Mouse (Mus musculus) thymus, postnatal 4 days (tissue): ENCODE measurements around the gene Cdc42.
A peak's percentile ranks its signal among the peaks of the same experiment; 100 is the strongest.

Source experiments
- DNase-seq: peaks from one replicate; pipeline ENCODE4 v3.0.0; 2021

Cdc42 gene

DNA sequence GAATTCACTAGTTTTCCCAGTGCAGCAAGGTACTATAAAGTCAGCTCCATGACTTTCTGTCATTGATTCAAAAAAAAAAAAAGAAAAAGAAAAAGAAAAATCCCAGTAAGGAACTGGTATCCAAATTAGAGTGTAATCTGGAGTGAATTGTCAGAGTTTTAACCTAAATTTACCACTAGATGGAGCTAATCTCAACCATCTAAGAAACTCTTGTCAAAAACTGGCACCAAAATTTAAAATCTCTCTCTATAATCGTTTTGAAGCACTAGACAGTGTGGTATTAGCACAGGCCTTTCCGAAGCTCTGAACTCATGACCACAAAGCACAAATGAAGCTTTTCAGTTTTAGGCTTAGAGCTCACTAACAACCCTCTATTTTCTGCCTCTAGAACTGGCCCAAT, 44.0 kb downstream of the Cdc42 start:
- no peak for DNase-seq

DNA sequence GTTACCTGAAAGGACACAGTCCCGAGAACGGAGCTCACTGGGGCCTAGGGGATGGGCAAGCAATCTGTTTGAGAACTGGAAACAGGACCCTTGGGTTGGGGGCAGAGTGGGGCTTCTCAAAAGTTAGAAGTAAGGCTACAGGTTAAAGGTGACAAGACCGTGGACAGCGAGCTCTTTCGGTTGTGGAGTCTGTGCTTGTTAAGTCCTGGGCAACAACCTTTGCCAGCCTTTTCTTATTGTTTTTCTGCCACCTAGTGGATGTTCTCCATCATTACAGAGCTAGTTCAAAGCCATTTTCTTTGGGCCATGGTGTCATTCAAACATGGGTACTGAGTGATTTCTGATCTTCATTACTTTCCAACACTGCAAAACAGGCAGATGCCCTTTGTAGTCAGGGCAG, 49.1 kb downstream of the Cdc42 start:
- peak; percentile 25 for DNase-seq

GRCm38 (mm10) chr4:137306991-137307706, 50.4 kb downstream of the Cdc42 start:
- no peak for DNase-seq

DNA sequence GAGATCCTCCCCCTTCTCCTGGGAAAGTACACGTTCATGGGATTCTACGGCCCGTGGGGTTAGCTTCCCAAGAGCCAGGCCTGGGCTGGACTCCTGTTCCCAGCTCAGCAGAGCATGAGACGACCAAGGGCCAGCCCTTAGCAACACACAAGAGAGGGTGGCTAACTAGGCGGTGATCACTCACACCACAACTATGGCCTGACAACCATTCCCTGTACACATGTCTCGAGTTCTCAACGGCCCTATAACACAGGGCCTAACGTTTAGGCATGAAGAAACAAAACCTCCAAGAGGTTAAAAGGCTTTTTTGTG, 51.0 kb downstream of the Cdc42 start:
- DNase-seq = no peak

GRCm38 (mm10) chr4:137305831-137306576, 51.5 kb downstream of the Cdc42 start:
- no peak for DNase-seq

GRCm38 (mm10) chr4:137305066-137305465, 52.5 kb downstream of the Cdc42 start:
- no peak for DNase-seq

DNA sequence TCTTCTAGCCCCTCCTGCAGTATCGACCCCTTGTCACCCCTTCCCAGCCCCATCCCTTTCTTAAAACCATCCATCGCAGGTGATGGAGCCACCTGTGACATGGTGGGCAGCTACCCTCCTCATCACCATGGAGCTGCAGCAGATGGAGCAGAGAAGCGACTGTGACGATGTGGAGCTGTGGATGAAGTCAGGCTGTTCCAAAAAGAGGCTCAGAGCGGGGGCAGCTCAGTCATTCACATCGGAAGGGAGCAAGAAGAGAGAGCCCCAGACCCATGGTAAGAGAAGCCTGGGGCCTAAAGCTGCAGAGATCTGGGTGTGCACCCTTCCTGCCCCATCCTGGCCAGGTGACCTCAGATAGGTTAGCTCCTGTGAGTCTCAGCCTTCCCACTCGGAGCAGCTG, 53.4 kb downstream of the Cdc42 start:
- no peak for DNase-seq

GRCm38 (mm10) chr4:137301635-137302034, 55.9 kb downstream of the Cdc42 start:
- DNase-seq = no peak

- no peak for DNase-seq
Observed at GRCm38 (mm10) chr4:137300227-137300626, 57.3 kb downstream of the Cdc42 start.

GRCm38 (mm10) chr4:137298406-137298805, 59.1 kb downstream of the Cdc42 start:
- no peak for DNase-seq

DNA sequence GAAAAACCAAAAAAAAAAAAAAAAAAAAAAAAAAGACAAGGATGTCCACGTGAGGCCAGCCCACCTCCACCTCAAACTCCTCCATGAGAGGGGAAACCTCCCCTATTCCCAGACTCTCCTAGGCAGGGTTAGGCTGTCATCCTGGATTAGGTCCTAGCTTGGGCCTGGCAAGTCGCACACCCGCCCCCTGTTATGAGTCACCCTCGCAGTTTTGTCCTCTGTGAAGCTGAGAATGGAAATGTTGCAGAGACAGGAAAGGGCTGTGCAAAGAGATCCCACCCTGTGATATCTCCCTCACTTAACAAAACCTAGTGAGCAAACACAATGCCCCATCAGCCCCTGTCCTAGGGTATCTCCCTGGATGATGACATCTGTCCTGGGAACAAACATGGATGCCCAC, 59.9 kb downstream of the Cdc42 start:
- no peak for DNase-seq

GRCm38 (mm10) chr4:137294951-137295350, 62.6 kb downstream of the Cdc42 start:
- DNase-seq = no peak

- no peak for DNase-seq
Observed at GRCm38 (mm10) chr4:137294474-137294873, 63.0 kb downstream of the Cdc42 start.

DNA sequence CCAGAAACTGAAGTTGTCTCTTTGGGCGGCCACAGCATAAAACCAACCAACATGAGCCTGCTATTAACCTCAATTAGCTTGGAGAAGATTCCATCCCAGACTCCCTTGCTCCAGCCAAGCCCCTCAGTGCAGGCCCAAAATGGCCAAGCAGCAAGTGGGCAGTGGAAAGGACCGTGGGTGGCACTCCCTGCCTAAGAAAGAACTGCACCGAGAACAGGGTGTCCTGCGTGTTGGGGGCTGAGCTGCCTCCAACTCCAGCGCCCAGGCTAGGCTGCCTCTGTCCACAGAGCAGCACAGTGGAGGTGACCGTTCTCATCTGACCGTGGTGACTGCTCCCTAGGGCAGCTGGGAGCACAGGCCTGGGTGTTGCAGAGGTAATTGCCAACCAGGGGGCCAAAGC, 63.5 kb downstream of the Cdc42 start:
- DNase-seq = no peak

DNA sequence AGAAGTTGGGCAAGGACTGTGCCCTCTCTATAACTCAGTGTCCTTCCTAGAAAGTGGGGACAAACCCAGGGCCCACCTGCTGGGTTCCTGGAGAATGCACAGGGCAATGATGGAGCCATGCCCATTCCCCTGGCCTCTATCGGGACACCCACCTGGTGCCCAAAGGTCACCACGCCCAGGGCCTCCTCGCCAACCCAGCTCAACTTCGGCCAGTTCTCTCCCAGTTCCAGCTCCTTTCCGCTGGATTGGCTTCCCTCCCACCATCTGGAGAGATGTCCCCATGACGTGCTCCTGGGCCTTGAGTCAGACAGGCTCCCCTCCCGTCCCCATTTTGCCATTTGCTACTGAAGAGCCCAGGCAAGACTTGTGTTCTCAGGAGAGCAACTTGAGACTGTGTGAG, 64.9 kb downstream of the Cdc42 start:
- no peak for DNase-seq

DNA sequence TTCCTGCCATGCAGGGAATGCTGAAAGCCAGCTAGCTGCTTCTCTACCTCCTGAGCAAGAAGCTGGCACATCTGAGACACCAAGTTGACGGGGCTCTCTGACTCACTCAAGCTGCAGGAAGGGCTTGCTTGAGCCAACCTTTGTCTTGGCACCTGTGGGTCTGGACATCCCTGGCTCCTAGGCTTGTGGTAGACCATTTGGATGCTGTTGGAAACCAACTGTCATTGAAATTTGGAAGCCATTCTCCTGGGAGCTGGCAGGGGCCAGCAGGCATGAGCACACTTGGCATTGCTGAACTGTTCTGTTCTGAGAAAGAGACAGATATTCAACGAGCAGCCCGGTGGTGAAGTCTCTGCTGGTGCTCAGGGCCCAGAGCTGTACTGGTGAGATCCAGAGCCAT, 67.3 kb downstream of the Cdc42 start:
- DNase-seq = no peak

DNA sequence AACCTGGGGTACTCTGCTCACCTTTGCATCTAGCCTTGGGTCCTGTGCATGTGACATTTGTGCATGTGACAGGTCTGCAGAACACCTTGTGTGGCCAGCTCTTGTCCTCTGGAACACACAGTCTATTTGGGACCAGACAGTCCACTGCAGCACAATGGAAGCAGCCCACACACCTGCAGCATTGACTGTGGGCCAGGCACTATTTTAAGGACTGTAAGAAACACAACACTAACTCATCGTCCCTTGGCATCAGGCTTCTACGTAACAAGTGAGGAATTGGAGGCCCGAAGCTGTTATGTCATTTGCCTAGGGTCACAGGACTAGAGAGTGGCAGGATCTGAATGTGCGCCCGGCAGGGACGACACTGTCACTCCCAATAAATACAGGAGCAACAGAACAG, 67.8 kb downstream of the Cdc42 start:
- no peak for DNase-seq

DNA sequence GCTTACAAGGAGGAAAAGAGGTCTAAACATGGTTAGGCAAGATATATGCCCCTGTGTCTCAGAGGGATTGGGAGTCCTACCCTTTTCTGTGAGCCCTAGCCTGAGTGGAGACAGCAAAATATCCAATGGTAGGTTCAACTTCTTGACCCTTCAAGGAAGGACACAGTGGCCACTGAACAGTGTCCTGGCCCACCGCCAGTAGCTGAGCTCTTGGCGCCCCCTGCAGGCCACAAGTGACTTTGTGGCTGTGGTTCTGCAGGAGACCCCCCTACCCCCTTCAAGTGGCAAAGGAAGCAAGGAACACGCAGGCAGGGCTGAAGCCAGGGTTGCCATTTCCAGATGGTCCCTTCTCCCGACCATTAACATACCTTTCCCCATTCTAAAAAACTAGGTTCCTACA, 69.7 kb downstream of the Cdc42 start:
- peak; percentile 76 for DNase-seq

GRCm38 (mm10) chr4:137287206-137287605, 70.3 kb downstream of the Cdc42 start:
- no peak for DNase-seq

DNA sequence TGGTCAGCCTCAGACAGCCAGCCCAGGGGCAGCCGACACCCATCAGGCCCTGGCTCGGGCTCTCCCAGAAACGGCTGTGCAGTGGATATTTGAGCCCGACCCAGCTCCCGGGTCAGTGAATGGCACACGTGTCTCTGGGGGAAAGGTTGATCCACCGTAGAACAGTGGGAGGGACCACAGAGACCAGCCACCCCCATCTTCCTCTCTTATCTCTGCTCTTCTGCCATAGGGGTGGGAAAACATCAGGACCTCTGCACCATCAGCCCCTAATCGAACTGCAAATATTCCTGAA, 70.9 kb downstream of the Cdc42 start:
- DNase-seq = no peak

DNA sequence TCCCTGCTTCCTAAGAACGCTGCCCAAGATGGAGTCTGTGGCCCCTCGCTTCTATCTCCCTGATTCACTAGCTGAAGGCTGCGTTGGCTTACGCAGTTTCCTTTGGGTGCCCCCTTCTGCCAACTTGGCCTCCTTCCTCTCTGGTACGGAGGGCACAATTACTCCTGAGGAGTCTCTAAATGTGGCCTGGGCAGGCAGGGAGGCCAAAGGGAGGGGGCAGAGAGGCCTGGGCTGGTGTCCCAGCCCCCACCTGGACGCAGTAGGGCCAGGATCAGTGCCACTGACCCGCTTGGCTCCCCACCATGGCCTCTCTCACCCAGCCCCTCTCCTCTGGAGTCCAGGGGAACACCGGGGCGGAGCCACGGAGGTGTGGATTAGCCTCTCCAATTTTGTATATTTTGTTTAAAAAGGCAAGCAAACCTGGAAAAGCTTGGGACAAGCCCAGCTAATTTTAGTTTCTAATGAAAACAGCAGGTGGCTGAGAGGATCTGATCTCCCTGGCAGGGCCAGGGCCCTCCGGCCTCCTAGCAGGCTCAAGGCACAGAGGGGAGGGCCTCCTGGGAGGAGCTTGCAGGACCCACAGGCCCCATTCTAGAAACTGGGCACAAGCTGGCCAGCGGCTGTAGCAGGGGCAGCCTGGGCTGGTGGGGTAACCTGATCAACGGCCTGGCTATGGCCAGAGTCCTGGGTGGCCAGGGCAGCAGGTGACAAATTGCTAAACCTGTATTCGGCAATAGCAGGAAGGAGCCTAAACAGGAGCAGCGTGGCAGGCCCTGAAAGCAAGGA, 71.5 kb downstream of the Cdc42 start:
- no peak for DNase-seq

GRCm38 (mm10) chr4:137283407-137283732, 74.2 kb downstream of the Cdc42 start:
- DNase-seq = no peak

- DNase-seq = no peak
Observed at GRCm38 (mm10) chr4:137282584-137283406, 74.7 kb downstream of the Cdc42 start.

DNA sequence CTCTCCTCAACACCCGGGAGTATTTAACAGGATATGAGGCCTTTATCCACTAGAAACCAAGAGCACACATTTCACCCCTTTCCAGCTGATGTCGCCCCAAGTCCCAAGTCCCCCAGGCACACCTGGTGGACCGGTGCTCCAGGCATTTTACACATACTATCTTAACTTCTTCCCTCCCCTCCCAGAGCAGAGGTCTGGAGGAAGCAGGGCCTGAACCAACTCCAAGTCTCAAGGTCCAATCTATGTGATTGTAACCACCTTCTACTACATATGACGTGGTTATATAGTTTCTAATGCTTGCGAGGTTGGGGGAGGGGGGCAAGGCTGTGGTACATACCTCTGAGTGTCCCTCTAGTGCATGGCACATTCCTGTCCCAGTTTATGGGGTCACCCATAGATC, 75.4 kb downstream of the Cdc42 start:
- DNase-seq = no peak
